Mouse (Mus musculus) C2C12 (cell line): ENCODE data around the gene Ndufa7. TPM values are rescaled to one million over a fixed set of nuclear protein-coding genes. Genes with fewer than 3 reads are reported as not detected.
A peak's percentile ranks its signal among the peaks of the same experiment; 100 is the strongest.

Source experiments
- H3K27me3 ChIP-seq: one replicate; pipeline ENCODE4 v1.6.1; 2011; ENCODE audit not compliant: control insufficient read depth, insufficient read depth, insufficient read length
- H3K36me3 ChIP-seq: one replicate; pipeline ENCODE4 v1.6.1; 2011; ENCODE audit not compliant: control insufficient read depth, insufficient read depth
- H3K4me3 ChIP-seq: one replicate; pipeline ENCODE4 v1.5.1; 2011; ENCODE audit warnings: mild to moderate bottlenecking, control low read depth; ENCODE audit not compliant: poor library complexity, insufficient read depth, severe bottlenecking
- H3K79me2 ChIP-seq: one replicate; pipeline ENCODE4 v1.6.1; 2011; ENCODE audit not compliant: control insufficient read depth, insufficient read depth
- H3K79me3 ChIP-seq: one replicate; pipeline ENCODE4 v1.6.1; 2011; ENCODE audit warnings: low read depth, control low read depth
- H3ac ChIP-seq: one replicate; pipeline ENCODE3; 2011; ENCODE audit warnings: low read depth; ENCODE audit not compliant: control insufficient read depth, insufficient read length
- CEBPB ChIP-seq: IDR thresholded peaks from one replicate; pipeline ENCODE4 v1.6.1; 2011; ENCODE audit warnings: low read depth, mild to moderate bottlenecking, control low read depth, moderate library complexity
- CTCF ChIP-seq: IDR thresholded peaks from one replicate; pipeline ENCODE4 v1.5.1; 2011; ENCODE audit not compliant: control insufficient read depth, insufficient read depth, insufficient read length
- FOSL1 ChIP-seq: IDR thresholded peaks from one replicate; pipeline ENCODE4 v1.8.0; 2011; ENCODE audit warnings: mild to moderate bottlenecking, low read length; ENCODE audit not compliant: poor library complexity, insufficient read depth, severe bottlenecking
- MAX ChIP-seq: IDR thresholded peaks from one replicate; pipeline ENCODE4 v1.6.1; 2011; ENCODE audit warnings: mild to moderate bottlenecking, control low read depth
- MYOD1 ChIP-seq: IDR thresholded peaks from one replicate; pipeline ENCODE4 v1.6.1; 2011; ENCODE audit warnings: low read depth; ENCODE audit not compliant: control insufficient read depth, insufficient read length
- MYOG ChIP-seq: IDR thresholded peaks from one replicate; pipeline ENCODE4 v1.6.1; 2011; ENCODE audit not compliant: control insufficient read depth, insufficient read length; ENCODE audit errors: extremely low read depth
- USF1 ChIP-seq: IDR thresholded peaks from one replicate; pipeline ENCODE4 v1.6.1; 2011; ENCODE audit warnings: low read depth, mild to moderate bottlenecking, control low read depth, moderate library complexity
- polyA plus RNA-seq: library from polyadenylated mRNA; unstranded; fragments of >200 nt; fragmentation: generic; extraction: Trizol; gene quantifications from one replicate; pipeline ENCODE4 v1.2.1, GENCODE M21; 2012; ENCODE audit warnings: missing spikeins

The Ndufa7 gene
- polyA plus RNA-seq, 1 experiment = 493 TPM

DNA sequence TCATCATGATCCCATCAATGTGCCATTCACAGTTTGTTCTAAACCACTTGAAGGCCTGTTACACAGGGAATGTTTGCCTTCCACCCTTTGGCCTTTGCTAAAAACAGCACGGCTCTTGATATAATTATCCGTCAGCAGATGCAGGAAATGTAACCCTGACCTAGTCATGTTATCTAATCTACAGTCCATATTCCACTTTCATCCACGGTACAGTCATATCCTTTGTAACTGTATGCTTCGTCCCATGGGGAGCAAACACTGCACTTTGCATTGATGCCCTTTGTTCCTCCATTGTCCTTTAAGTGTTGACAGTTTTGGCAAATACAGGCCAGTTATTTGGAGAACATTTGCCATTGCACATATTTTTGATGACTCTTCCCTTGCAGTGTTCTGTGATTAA, 35.6 kb upstream of the Ndufa7 start:
- peak; percentile 48 for TF ChIP-seq MYOD1
- TF ChIP-seq CEBPB = no peak
- TF ChIP-seq CTCF = no peak
- H3K36me3 ChIP-seq = no peaks in the 10 kb centered on the region
- H3K27me3 ChIP-seq = no peaks in the 10 kb centered on the region
- H3K4me3 ChIP-seq = no peak overlapping the region
- H3K79me2 ChIP-seq = no peaks in the 10 kb centered on the region
- no peaks in the 10 kb centered on the region for H3K79me3 ChIP-seq
- no peak overlapping the region for H3ac ChIP-seq

- TF ChIP-seq FOSL1 (no peak), MYOD1 (no peak), MAX (no peak), USF1 (no peak), CTCF (peak; percentile 29), MYOG (no peak)
- Histone ChIP-seq H3K36me3 (no peaks in the 10 kb centered on the region), H3K27me3 (no peaks in the 10 kb centered on the region), H3K79me2 (no peaks in the 10 kb centered on the region), H3ac (no peak overlapping the region), H3K4me3 (no peak overlapping the region), H3K79me3 (no peaks in the 10 kb centered on the region)
Measured at GRCm38 (mm10) chr17:33798306-33798705, 26.1 kb upstream of the Ndufa7 start.

DNA sequence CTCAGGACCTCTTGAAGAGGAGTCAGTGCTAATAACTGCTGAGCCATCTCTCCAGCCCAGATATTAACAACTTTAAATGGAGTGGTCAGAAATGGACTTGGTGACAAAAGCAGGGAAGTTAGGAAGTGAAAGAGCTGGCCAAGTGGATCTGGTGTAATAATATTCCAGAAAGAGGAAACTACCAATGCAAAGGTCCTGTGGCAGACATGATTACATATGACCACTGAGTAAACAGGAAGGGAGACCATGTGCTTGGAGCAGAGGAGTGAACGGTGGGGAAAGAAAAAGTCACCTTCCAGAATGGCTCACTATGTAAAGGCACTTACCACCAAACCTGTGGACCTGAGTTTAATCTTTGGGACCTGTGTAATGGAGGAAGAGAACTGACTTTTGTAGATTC, 25.1 kb upstream of the Ndufa7 start:
- Histone ChIP-seq H3K27me3 (no peaks in the 10 kb centered on the region), H3K36me3 (no peaks in the 10 kb centered on the region)

GRCm38 (mm10) chr17:33802221-33802620, 22.2 kb upstream of the Ndufa7 start:
- Histone ChIP-seq H3K4me3 (no peak overlapping the region), H3K36me3 (no peaks in the 10 kb centered on the region), H3K27me3 (no peaks in the 10 kb centered on the region), H3K79me2 (no peaks in the 10 kb centered on the region), H3ac (no peak overlapping the region), H3K79me3 (no peaks in the 10 kb centered on the region)
- TF ChIP-seq CEBPB = no peak
- TF ChIP-seq FOSL1 = no peak
- no peak for TF ChIP-seq USF1
- TF ChIP-seq MYOG = no peak
- TF ChIP-seq CTCF = no peak
- TF ChIP-seq MAX = no peak
- no peak for TF ChIP-seq MYOD1

More for the DNA sequence above, 25.1 kb upstream of the Ndufa7 start:
- H3ac ChIP-seq = no peak overlapping the region
- H3K79me3 ChIP-seq = no peaks in the 10 kb centered on the region
- TF ChIP-seq MAX = no peak
- no peak for TF ChIP-seq MYOD1
- TF ChIP-seq CEBPB = no peak
- no peak for TF ChIP-seq MYOG
- TF ChIP-seq USF1 = no peak
- no peak for TF ChIP-seq CTCF
- TF ChIP-seq FOSL1 = no peak
- H3K4me3 ChIP-seq = no peak overlapping the region
- H3K79me2 ChIP-seq = no peaks in the 10 kb centered on the region

- no peak overlapping the region for H3ac ChIP-seq
- no peak overlapping the region for H3K4me3 ChIP-seq
- no peaks in the 10 kb centered on the region for H3K36me3 ChIP-seq
- H3K79me2 ChIP-seq = no peaks in the 10 kb centered on the region
- TF ChIP-seq FOSL1 (no peak), CEBPB (no peak), MAX (no peak), CTCF (no peak), MYOD1 (no peak), MYOG (no peak), USF1 (no peak)
- H3K79me3 ChIP-seq = no peaks in the 10 kb centered on the region
- H3K27me3 ChIP-seq = no peaks in the 10 kb centered on the region
Measured at GRCm38 (mm10) chr17:33804205-33804604, 20.2 kb upstream of the Ndufa7 start.

GRCm38 (mm10) chr17:33804745-33805144, 19.6 kb upstream of the Ndufa7 start:
- no peaks in the 10 kb centered on the region for H3K79me2 ChIP-seq
- no peaks in the 10 kb centered on the region for H3K27me3 ChIP-seq
- no peak overlapping the region for H3ac ChIP-seq
- H3K36me3 ChIP-seq = no peaks in the 10 kb centered on the region
- no peaks in the 10 kb centered on the region for H3K79me3 ChIP-seq
- no peak overlapping the region for H3K4me3 ChIP-seq
- TF ChIP-seq MYOD1 (no peak), MAX (no peak), CEBPB (no peak), CTCF (no peak), USF1 (no peak), FOSL1 (no peak), MYOG (no peak)
